Mouse (Mus musculus): Measurements from ENCODE around the gene Exosc9. TPM values are rescaled to one million over a fixed set of nuclear protein-coding genes. Genes with fewer than 3 reads are reported as not detected.
A peak's percentile ranks its signal among the peaks of the same experiment; 100 is the strongest.

Gene Exosc9
- polyA plus RNA-seq, 1 experiment, result 35.0 TPM

DNA sequence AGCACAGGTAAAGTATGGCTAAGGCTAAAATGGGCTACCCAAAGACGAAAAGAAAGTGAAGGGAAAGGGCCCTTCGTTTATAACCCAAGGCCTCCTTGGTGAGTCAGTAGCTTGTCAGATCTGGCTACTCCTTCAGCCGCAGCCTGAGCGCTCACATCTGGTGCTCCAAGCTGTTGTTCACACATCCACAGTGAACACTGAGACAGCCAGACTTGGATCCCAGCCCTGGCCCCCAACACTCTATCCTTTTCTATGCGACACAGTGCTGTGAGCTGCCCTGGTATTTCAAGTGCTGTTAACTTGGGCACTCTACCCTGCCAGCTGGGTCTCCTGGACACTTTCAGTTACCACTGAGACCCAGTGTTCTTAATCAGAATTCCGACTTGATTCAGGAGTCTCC, 22.1 kb upstream of the Exosc9 start:
- Histone ChIP-seq H3K27ac (ENCODE audit: insufficient read depth, low read length) (no peak overlapping the region), H3K4me3 (ENCODE audit: insufficient read depth, low read length) (no peak overlapping the region), H3K4me1 (ENCODE audit: control insufficient read depth, insufficient read depth, low read length) (peaks cover 4% of the 10 kb centered on the region)
- TF ChIP-seq CTCF (IDR thresholded peaks at IDR 0.05; ENCODE audit: extremely low read depth, insufficient read depth, low read length) (no peak), POLR2A (IDR thresholded peaks at IDR 0.05; ENCODE audit: extremely low read depth, insufficient read depth, low read length) (no peak)

GRCm38 (mm10) chr3:36530781-36531180, 21.6 kb upstream of the Exosc9 start:
- Histone ChIP-seq H3K4me1 (ENCODE audit: control insufficient read depth, insufficient read depth, low read length) (peaks cover 4% of the 10 kb centered on the region), H3K4me3 (ENCODE audit: insufficient read depth, low read length) (no peak overlapping the region), H3K27ac (ENCODE audit: insufficient read depth, low read length) (peak overlapping the region; percentile 79)
- no peak for TF ChIP-seq POLR2A (IDR thresholded peaks at IDR 0.05; ENCODE audit: extremely low read depth, insufficient read depth, low read length)
- no peak for TF ChIP-seq CTCF (IDR thresholded peaks at IDR 0.05; ENCODE audit: extremely low read depth, insufficient read depth, low read length)

DNA sequence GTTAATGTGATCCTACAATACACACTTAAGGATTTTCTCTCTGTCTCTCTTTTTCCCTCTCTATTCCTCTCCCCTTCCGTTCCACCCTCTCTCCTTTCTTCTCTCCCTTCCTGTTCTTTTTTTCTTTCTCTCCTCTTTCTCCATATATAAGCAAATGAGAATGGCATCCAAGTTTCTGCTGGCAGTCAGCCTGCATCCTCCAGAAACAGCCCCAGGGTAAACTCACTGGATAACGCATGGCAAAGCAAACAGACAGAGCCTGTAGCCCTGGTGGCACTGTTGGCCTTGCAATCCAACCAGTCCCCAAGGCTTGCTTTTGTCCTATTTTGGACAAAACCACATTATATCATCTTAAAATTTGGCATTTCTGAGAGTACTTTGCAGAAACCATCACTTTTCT, 21.2 kb upstream of the Exosc9 start:
- H3K4me1 ChIP-seq (ENCODE audit: control insufficient read depth, insufficient read depth, low read length), result peaks cover 4% of the 10 kb centered on the region
- TF ChIP-seq POLR2A (IDR thresholded peaks at IDR 0.05; ENCODE audit: extremely low read depth, insufficient read depth, low read length) (no peak), CTCF (IDR thresholded peaks at IDR 0.05; ENCODE audit: extremely low read depth, insufficient read depth, low read length) (no peak)
- H3K27ac ChIP-seq (ENCODE audit: insufficient read depth, low read length), result peak overlapping the region; percentile 79
- H3K4me3 ChIP-seq (ENCODE audit: insufficient read depth, low read length), result no peak overlapping the region

- TF ChIP-seq CTCF (IDR thresholded peaks at IDR 0.05; ENCODE audit: extremely low read depth, insufficient read depth, low read length), result no peak
- 0 out of 2 replicates have a peak, but pooled peaks have one; percentile 16 for TF ChIP-seq POLR2A (IDR thresholded peaks at IDR 0.05; ENCODE audit: extremely low read depth, insufficient read depth, low read length)
- Histone ChIP-seq H3K4me3 (ENCODE audit: insufficient read depth, low read length) (peak overlapping the region; percentile 5; the same call in 1 of the 2 replicates), H3K4me1 (ENCODE audit: control insufficient read depth, insufficient read depth, low read length) (peaks cover 4% of the 10 kb centered on the region), H3K27ac (ENCODE audit: insufficient read depth, low read length) (no peak overlapping the region)
These were observed 20.3 kb upstream of the Exosc9 start for GRCm38 (mm10) chr3:36531979-36532542.

DNA sequence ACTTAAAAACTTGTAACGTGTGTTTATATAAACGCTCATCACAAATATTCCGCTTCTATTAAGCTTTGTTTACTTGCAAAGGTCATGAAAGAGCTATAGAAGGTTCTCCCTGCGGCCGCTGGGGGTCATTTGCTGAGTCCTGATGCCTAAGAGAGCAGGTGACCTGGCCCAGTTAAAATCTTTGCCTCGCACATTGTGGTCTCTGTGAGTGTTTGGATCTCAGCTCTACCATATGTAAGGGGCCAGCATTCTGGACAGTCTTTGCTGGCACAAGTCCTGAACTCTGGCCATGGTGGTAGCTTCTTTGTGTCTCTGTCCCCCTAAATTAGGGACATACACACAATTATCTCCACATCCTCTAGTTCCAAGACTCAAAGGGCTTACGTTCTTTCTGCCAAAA, 19.7 kb upstream of the Exosc9 start:
- H3K4me3 ChIP-seq (ENCODE audit: insufficient read depth, low read length), result no peak overlapping the region
- peaks cover 8% of the 10 kb centered on the region for H3K4me1 ChIP-seq (ENCODE audit: control insufficient read depth, insufficient read depth, low read length)
- TF ChIP-seq CTCF (IDR thresholded peaks at IDR 0.05; ENCODE audit: extremely low read depth, insufficient read depth, low read length) (no peak), POLR2A (IDR thresholded peaks at IDR 0.05; ENCODE audit: extremely low read depth, insufficient read depth, low read length) (no peak)
- H3K27ac ChIP-seq (ENCODE audit: insufficient read depth, low read length), result no peak overlapping the region

- Histone ChIP-seq H3K4me1 (ENCODE audit: control insufficient read depth, insufficient read depth, low read length) (peaks cover 8% of the 10 kb centered on the region), H3K4me3 (ENCODE audit: insufficient read depth, low read length) (no peak overlapping the region), H3K27ac (ENCODE audit: insufficient read depth, low read length) (no peak overlapping the region)
- TF ChIP-seq POLR2A (IDR thresholded peaks at IDR 0.05; ENCODE audit: extremely low read depth, insufficient read depth, low read length), result no peak
- TF ChIP-seq CTCF (IDR thresholded peaks at IDR 0.05; ENCODE audit: extremely low read depth, insufficient read depth, low read length), result no peak
These were observed 19.2 kb upstream of the Exosc9 start for GRCm38 (mm10) chr3:36533201-36533672.

DNA sequence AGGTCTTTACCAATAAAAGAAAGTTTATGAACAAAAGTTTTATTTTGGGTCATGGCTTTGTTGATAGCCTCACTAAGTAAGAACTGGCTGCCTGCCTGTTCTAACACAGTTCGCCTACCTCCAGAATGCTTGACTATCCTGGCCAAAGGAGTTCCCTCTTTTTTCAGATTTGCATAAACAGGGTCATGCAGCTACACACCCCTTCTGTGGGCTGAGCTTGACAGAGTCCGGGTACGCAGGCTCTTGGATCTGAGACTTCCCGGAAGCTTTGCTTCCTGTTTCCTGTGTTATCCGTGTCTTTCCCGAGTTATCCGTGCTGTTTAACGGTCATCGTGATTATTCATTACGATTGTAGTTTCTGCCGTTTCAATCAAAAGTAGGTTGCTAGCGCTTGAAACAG, 16.4 kb upstream of the Exosc9 start:
- Histone ChIP-seq H3K4me1 (ENCODE audit: control insufficient read depth, insufficient read depth, low read length) (peaks cover 5% of the 10 kb centered on the region), H3K4me3 (ENCODE audit: insufficient read depth, low read length) (no peak overlapping the region), H3K27ac (ENCODE audit: insufficient read depth, low read length) (no peak overlapping the region)
- TF ChIP-seq CTCF (IDR thresholded peaks at IDR 0.05; ENCODE audit: extremely low read depth, insufficient read depth, low read length), result no peak
- TF ChIP-seq POLR2A (IDR thresholded peaks at IDR 0.05; ENCODE audit: extremely low read depth, insufficient read depth, low read length), result no peak

- Histone ChIP-seq H3K4me1 (ENCODE audit: control insufficient read depth, insufficient read depth, low read length) (peaks cover 4% of the 10 kb centered on the region; the same call in 1 of the 2 replicates), H3K27ac (ENCODE audit: insufficient read depth, low read length) (no peak overlapping the region), H3K4me3 (ENCODE audit: insufficient read depth, low read length) (no peak overlapping the region)
- no peak for TF ChIP-seq POLR2A (IDR thresholded peaks at IDR 0.05; ENCODE audit: extremely low read depth, insufficient read depth, low read length)
- no peak for TF ChIP-seq CTCF (IDR thresholded peaks at IDR 0.05; ENCODE audit: extremely low read depth, insufficient read depth, low read length)
These were observed 14.5 kb upstream of the Exosc9 start for GRCm38 (mm10) chr3:36537701-36538470.

DNA sequence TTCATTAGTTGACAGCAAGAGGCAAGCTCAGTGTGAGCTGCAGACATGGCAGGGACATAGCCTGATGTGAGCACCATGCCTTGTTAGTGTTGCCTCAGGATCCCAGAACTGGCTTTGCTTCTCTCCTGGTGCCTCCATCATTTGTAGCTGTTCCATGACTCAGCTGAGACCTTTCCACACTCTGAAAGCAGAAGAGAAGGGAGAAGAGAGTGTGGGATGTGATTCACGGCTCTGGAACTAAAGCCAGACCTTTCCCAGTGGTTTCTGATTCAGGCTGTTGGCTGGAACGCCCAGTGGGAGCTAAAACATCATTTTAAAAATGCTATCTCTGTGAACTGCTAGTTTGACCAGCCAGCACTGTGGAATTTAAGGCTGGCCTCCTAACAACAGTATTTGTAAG, 11.7 kb upstream of the Exosc9 start:
- Histone ChIP-seq H3K27ac (ENCODE audit: insufficient read depth, low read length) (no peak overlapping the region), H3K4me1 (ENCODE audit: control insufficient read depth, insufficient read depth, low read length) (peaks cover 4% of the 10 kb centered on the region; the same call in 1 of the 2 replicates), H3K4me3 (ENCODE audit: insufficient read depth, low read length) (no peak overlapping the region)
- TF ChIP-seq CTCF (IDR thresholded peaks at IDR 0.05; ENCODE audit: extremely low read depth, insufficient read depth, low read length) (no peak), POLR2A (IDR thresholded peaks at IDR 0.05; ENCODE audit: extremely low read depth, insufficient read depth, low read length) (no peak)

- Histone ChIP-seq H3K4me1 (ENCODE audit: control insufficient read depth, insufficient read depth, low read length) (peaks cover 4% of the 10 kb centered on the region; the same call in 1 of the 2 replicates), H3K4me3 (ENCODE audit: insufficient read depth, low read length) (no peak overlapping the region), H3K27ac (ENCODE audit: insufficient read depth, low read length) (no peak overlapping the region)
- TF ChIP-seq CTCF (IDR thresholded peaks at IDR 0.05; ENCODE audit: extremely low read depth, insufficient read depth, low read length) (no peak), POLR2A (IDR thresholded peaks at IDR 0.05; ENCODE audit: extremely low read depth, insufficient read depth, low read length) (no peak)
These were observed 11.0 kb upstream of the Exosc9 start for GRCm38 (mm10) chr3:36541399-36541798.

Data from cortical plate, adult 2 months (tissue).